Mouse (Mus musculus) stomach, embryonic 16.5 days (tissue): ENCODE measurements around the gene Radil. TPM values are rescaled to one million over a fixed set of nuclear protein-coding genes. Genes with fewer than 3 reads are reported as not detected.

ENCODE experiments used
- ATAC-seq: fragments of 200-750 bp; cut with Nextera tagmentation; 2 replicates; pipeline ENCODE4 v1.8.0; 2017; ENCODE audit warnings: moderate number of reproducible peaks, moderate TSS enrichment; ENCODE audit not compliant: insufficient read depth, low FRiP score
- H3K27ac ChIP-seq: fragments of 300-500 bp; sonication (generic); 2 replicates; pipeline ENCODE4 v1.5.1; 2014; ENCODE audit warnings: low read length
- H3K27me3 ChIP-seq: fragments of 300-500 bp; sonication (generic); 2 replicates; pipeline ENCODE4 v1.6.1; 2014; ENCODE audit warnings: low read length, control low read depth, mixed read lengths; ENCODE audit not compliant: control insufficient read depth, insufficient read depth
- H3K36me3 ChIP-seq: fragments of 300-500 bp; sonication (generic); 2 replicates; pipeline ENCODE4 v1.6.1; 2014; ENCODE audit warnings: low read length; ENCODE audit not compliant: control insufficient read depth, insufficient read depth
- H3K4me1 ChIP-seq: fragments of 300-500 bp; sonication (generic); 2 replicates; pipeline ENCODE4 v1.6.1; 2014; ENCODE audit warnings: low read length, control low read depth, mixed read lengths; ENCODE audit not compliant: control insufficient read depth, insufficient read depth
- H3K4me2 ChIP-seq: fragments of 300-500 bp; sonication (generic); 2 replicates; pipeline ENCODE4 v1.6.1; 2014; ENCODE audit warnings: low read depth, low read length, mixed read lengths
- H3K4me3 ChIP-seq: fragments of 300-500 bp; sonication (generic); replicated peaks from 2 replicates; pipeline ENCODE4 v1.5.1; 2014; ENCODE audit warnings: mild to moderate bottlenecking, low read length
- H3K9ac ChIP-seq: fragments of 300-500 bp; sonication (generic); 2 replicates; pipeline ENCODE4 v1.6.1; 2014; ENCODE audit warnings: low read length
- H3K9me3 ChIP-seq: fragments of 300-500 bp; sonication (generic); replicated peaks from 2 replicates; pipeline ENCODE4 v1.6.1; 2016; ENCODE audit warnings: low read length, control low read depth; ENCODE audit not compliant: control insufficient read depth
- WGBS: fragments of 180-500 bp; shearing (Covaris S2); extraction: QIAGEN DNeasy Blood & Tissue Kit; methylation state at CpG from one replicate; pipeline ENCODE4 v1.1.7; 2014; 5-methylcytosine and 5-hydroxymethylcytosine counted together
- polyA plus RNA-seq: library from polyadenylated mRNA; unstranded; fragments of >200 nt; fragmentation: Nextera tagmentation; extraction: Ambion mirVana; gene quantifications from 2 replicates; pipeline ENCODE4 v1.2.1, GENCODE M21; 2015

Radil gene
- polyA plus RNA-seq, 1 experiment from 2014 or later = 2.4 TPM

- 0 out of 2 replicates have a peak, but pooled peaks cover 4% of the 10 kb centered on the region for H3K36me3 ChIP-seq
- no peak overlapping the region for H3K9ac ChIP-seq
- H3K27me3 ChIP-seq = no peaks in the 10 kb centered on the region
- H3K4me3 ChIP-seq = no peak overlapping the region
- no peak overlapping the region for H3K27ac ChIP-seq
- H3K4me1 ChIP-seq = no peaks in the 10 kb centered on the region; the same call in 1 of the 2 replicates
- no peak overlapping the region for H3K4me2 ChIP-seq
- no peaks in the 10 kb centered on the region for H3K9me3 ChIP-seq
- 85% methylated on average over 5 of the region's 5 CpGs for WGBS
- ATAC-seq = no peak
These were observed 72.9 kb downstream of the Radil start for GRCm38 (mm10) chr5:142477866-142478615.

- H3K4me2 ChIP-seq = no peak overlapping the region
- H3K4me1 ChIP-seq = no peaks in the 10 kb centered on the region; the same call in 1 of the 2 replicates
- H3K27ac ChIP-seq = no peak overlapping the region
- no peak for ATAC-seq
- no peak overlapping the region for H3K4me3 ChIP-seq
- no peaks in the 10 kb centered on the region for H3K27me3 ChIP-seq
- no peak overlapping the region for H3K9ac ChIP-seq
- 0 out of 2 replicates have a peak, but pooled peaks cover 4% of the 10 kb centered on the region for H3K36me3 ChIP-seq
- no peaks in the 10 kb centered on the region for H3K9me3 ChIP-seq
- 85% methylated on average over 12 of the region's 12 CpGs for WGBS
These were observed 73.6 kb downstream of the Radil start for GRCm38 (mm10) chr5:142477346-142477745.

DNA sequence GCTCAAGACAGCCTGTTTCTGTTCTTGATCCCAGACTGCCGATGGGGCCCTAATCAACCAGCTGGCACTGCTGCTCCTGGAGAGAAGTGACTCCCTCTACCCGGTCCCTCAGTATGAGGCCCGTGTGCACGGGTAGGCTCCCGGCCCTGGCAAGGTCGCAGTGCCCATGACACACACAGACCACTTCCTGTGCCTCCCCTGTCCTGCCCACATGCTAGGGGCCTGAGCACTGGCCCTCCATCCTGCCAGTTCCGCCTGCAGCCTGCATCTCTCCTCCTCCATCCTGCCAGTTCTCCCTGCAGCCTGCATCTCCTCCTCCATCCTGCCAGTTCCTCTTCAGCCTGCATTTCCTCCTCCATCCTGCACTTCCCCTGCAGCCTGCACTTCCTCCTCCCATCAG is 75.2 kb downstream of the Radil start:
- Histone ChIP-seq H3K4me3 (no peak overlapping the region), H3K27ac (no peak overlapping the region), H3K9me3 (no peaks in the 10 kb centered on the region), H3K27me3 (no peaks in the 10 kb centered on the region), H3K4me1 (no peaks in the 10 kb centered on the region; the same call in 1 of the 2 replicates), H3K9ac (no peak overlapping the region), H3K36me3 (0 out of 2 replicates have a peak, but pooled peaks cover 4% of the 10 kb centered on the region), H3K4me2 (no peak overlapping the region)
- 87% methylated on average over 7 of the region's 7 CpGs for WGBS
- no peak for ATAC-seq

DNA sequence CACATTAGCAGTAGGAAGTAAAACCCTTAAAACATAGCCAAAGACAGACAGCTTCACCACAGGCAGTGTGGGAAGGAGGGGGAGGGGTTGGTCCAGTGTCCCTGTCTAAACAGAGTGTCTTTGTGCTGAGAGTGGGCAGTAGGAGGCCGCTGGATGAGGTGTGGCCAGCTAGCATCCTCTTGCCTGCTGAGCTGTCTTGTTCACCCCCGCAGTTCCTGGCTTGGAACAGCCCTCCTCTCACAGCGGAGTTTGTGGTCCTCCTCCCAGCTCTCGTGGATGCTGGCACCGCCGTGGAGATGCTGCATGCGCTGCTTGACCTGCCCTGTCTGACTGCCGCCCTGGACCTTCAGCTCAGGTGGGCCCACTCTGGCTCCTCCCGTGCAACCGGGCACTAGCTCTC is 77.2 kb downstream of the Radil start:
- Histone ChIP-seq H3K9me3 (no peaks in the 10 kb centered on the region), H3K4me1 (no peaks in the 10 kb centered on the region), H3K4me3 (no peak overlapping the region), H3K4me2 (no peak overlapping the region), H3K9ac (no peak overlapping the region), H3K27me3 (no peaks in the 10 kb centered on the region), H3K36me3 (peaks cover 11% of the 10 kb centered on the region; the same call in 1 of the 2 replicates), H3K27ac (no peak overlapping the region)
- 74% methylated on average over 10 of the region's 10 CpGs for WGBS
- no peak for ATAC-seq

GRCm38 (mm10) chr5:142469796-142470195 is 81.1 kb downstream of the Radil start:
- ATAC-seq = no peak
- WGBS = 81% methylated on average over 11 of the region's 11 CpGs
- H3K4me1 ChIP-seq = peaks cover 2% of the 10 kb centered on the region; the same call in 1 of the 2 replicates
- H3K27me3 ChIP-seq = no peaks in the 10 kb centered on the region
- H3K4me3 ChIP-seq = no peak overlapping the region
- H3K27ac ChIP-seq = no peak overlapping the region
- no peak overlapping the region for H3K9ac ChIP-seq
- no peak overlapping the region for H3K4me2 ChIP-seq
- H3K9me3 ChIP-seq = no peaks in the 10 kb centered on the region
- peaks cover 11% of the 10 kb centered on the region; the same call in 1 of the 2 replicates for H3K36me3 ChIP-seq

DNA sequence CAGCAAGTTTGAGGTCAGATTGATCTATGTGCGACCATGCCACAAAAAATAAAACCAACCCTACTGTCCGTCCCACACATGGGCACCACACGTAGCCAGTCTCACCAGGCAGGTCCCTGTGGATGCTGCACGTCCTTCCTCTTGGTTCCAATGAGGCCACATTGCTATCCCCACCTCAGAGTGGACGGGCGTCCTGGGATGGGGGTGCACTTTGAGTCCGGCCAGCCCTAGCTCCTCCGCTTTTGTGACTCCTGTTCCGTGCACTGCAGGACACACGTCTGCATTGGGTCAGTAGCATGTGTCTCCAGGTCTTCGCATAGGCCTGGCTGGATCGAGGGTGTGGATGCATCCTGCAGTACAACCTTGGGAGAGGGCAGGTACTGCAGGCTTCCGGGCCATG is 82.5 kb downstream of the Radil start:
- H3K27ac ChIP-seq = no peak overlapping the region
- 92% methylated on average over 13 of the region's 13 CpGs for WGBS
- no peak overlapping the region for H3K4me2 ChIP-seq
- H3K4me1 ChIP-seq = peaks cover 7% of the 10 kb centered on the region; the same call in 1 of the 2 replicates
- H3K27me3 ChIP-seq = no peaks in the 10 kb centered on the region
- H3K9ac ChIP-seq = no peak overlapping the region
- H3K36me3 ChIP-seq = peaks cover 7% of the 10 kb centered on the region; the same call in 1 of the 2 replicates
- no peak for ATAC-seq
- H3K4me3 ChIP-seq = no peak overlapping the region
- no peaks in the 10 kb centered on the region for H3K9me3 ChIP-seq

DNA sequence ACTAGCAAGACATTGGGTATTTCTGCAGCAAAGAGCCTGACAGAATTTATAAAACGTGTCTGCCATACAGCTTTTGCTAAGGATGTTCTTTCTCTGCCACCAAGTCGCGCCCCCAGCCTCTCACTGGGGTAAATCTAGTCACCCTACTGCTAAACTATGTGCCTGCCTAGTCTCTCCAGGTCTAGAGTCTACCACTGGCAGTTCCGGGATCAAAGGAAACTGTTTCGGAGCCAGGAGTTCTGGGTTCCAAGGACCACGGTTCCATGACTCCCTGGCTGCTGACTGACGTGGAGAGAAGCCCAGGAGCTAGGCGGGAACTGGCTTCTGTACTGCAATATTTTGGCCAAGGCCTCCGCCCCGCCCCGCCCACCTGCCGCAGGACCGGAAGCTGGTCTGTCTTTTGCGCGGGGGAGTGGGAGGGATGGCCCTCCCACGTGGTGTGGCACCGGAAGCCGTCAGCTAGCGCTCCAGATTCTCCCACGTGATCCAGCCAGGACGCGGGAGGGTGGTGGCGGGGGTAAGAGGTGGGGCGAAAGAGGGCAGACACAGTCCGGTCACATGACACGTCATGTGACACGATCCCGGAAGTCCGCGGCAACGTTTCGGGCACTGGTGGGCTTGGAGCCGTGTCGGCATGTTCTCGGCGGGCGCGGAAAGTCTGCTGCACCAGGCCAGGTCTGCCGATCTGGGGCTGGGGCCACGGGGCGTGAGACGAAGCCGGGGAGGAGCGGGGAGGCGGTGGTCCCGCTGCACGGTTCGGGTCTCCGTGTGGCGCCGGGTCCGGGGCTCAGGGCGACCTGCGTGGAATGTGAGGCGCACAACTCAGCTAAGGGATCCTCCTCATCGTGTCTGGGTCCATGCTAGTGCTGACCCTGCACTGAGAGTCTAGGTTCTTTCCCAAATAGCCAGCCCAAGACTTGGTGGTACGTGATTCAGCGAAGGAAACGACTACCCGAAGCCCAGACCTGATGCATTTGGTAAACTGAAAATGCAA is 87.1 kb downstream of the Radil start, which contains the start of gene Ap5z1:
TSS of gene Ap5z1 (plus strand) at position 484 of the 994 bp plus-strand sequence.
- Histone ChIP-seq H3K4me3 (peak within 1 kb of the TSS; percentile 79), H3K27me3 (no peaks in the 10 kb centered on the region), H3K9ac (peak within 1 kb of the TSS; percentile 81), H3K4me1 (peaks cover 10% of the 10 kb centered on the region; the same call in 1 of the 2 replicates), H3K27ac (peak within 1 kb of the TSS; percentile 92), H3K4me2 (peak within 1 kb of the TSS; percentile 84), H3K9me3 (no peaks in the 10 kb centered on the region), H3K36me3 (peaks cover 2% of the 10 kb centered on the region; the same call in 1 of the 2 replicates)
- whole genome bisulfite sequencing = 2% methylated on average over 60 of the region's 60 CpGs
- ATAC-seq = peak; percentile 94

DNA sequence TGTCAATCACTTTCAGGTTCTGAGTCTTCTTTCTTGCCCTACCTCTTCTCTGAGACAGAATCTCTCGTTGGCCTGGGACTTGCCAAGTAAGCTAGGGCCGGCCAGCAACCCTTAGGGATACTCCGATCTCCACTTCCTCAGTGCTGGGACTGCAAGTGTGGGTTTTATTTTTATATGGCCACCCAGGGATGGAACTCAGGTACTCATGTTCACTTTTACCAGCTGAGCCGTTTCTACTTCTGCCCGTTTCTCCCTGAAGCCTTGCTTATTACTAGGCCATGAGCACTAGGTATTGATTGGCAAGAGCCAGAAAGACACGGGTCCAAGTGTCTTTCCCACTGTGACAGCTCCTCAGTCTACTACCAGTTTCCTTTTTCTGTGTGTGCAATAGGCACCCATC is 87.9 kb downstream of the Radil start:
- Histone ChIP-seq H3K9ac (peak overlapping the region; percentile 65), H3K9me3 (no peaks in the 10 kb centered on the region), H3K4me1 (peaks cover 10% of the 10 kb centered on the region; the same call in 1 of the 2 replicates), H3K4me3 (peak overlapping the region; percentile 79), H3K27me3 (no peaks in the 10 kb centered on the region), H3K27ac (peak overlapping the region; percentile 92), H3K4me2 (peak overlapping the region; percentile 84), H3K36me3 (peaks cover 4% of the 10 kb centered on the region; the same call in 1 of the 2 replicates)
- 87% methylated on average over 6 of the region's 6 CpGs for WGBS
- no peak for ATAC-seq
